Mouse (Mus musculus) cortical plate, adult 2 months (tissue): ENCODE data around the gene Crybg3. TPM values are rescaled to one million over a fixed set of nuclear protein-coding genes. Genes with fewer than 3 reads are reported as not detected.

Experiments
- H3K27ac ChIP-seq: fragments of 200-500 bp; 2 replicates; pipeline ENCODE4 v1.5.1; 2012; ENCODE audit warnings: low read length, control low read depth, inconsistent platforms; ENCODE audit not compliant: insufficient read depth
- H3K4me1 ChIP-seq: fragments of 200-500 bp; 2 replicates; pipeline ENCODE4 v1.6.1; 2011; ENCODE audit warnings: low read length; ENCODE audit not compliant: control insufficient read depth, insufficient read depth
- H3K4me3 ChIP-seq: fragments of 200-500 bp; 2 replicates; pipeline ENCODE4 v1.5.1; 2011; ENCODE audit warnings: mild to moderate bottlenecking, low read length, control low read depth; ENCODE audit not compliant: insufficient read depth
- CTCF ChIP-seq: fragments of 200-500 bp; IDR thresholded peaks from 2 replicates; pipeline ENCODE4 v1.5.1; 2011; ENCODE audit warnings: mild to moderate bottlenecking, control low read depth, low read length; ENCODE audit not compliant: insufficient read depth; ENCODE audit errors: extremely low read depth
- POLR2A ChIP-seq: fragments of 200-500 bp; IDR thresholded peaks from 2 replicates; pipeline ENCODE4 v1.6.1; 2011; ENCODE audit warnings: mild to moderate bottlenecking, low read length, control low read depth; ENCODE audit not compliant: insufficient read depth; ENCODE audit errors: extremely low read depth
- polyA plus RNA-seq: library from polyadenylated mRNA; depleted of rRNA; stranded (reverse); fragments of >200 nt; gene quantifications from 2 replicates; pipeline ENCODE4 v1.2.3, GENCODE M21; 2012

The Crybg3 gene
- polyA plus RNA-seq, 1 experiment, result 4.0 TPM

GRCm38 (mm10) chr16:59564025-59564424, 36.8 kb downstream of the Crybg3 start:
- H3K4me3 ChIP-seq, result no peak overlapping the region
- H3K4me1 ChIP-seq, result no peaks in the 10 kb centered on the region
- no peak overlapping the region for H3K27ac ChIP-seq
- TF ChIP-seq CTCF (no peak), POLR2A (no peak)

DNA sequence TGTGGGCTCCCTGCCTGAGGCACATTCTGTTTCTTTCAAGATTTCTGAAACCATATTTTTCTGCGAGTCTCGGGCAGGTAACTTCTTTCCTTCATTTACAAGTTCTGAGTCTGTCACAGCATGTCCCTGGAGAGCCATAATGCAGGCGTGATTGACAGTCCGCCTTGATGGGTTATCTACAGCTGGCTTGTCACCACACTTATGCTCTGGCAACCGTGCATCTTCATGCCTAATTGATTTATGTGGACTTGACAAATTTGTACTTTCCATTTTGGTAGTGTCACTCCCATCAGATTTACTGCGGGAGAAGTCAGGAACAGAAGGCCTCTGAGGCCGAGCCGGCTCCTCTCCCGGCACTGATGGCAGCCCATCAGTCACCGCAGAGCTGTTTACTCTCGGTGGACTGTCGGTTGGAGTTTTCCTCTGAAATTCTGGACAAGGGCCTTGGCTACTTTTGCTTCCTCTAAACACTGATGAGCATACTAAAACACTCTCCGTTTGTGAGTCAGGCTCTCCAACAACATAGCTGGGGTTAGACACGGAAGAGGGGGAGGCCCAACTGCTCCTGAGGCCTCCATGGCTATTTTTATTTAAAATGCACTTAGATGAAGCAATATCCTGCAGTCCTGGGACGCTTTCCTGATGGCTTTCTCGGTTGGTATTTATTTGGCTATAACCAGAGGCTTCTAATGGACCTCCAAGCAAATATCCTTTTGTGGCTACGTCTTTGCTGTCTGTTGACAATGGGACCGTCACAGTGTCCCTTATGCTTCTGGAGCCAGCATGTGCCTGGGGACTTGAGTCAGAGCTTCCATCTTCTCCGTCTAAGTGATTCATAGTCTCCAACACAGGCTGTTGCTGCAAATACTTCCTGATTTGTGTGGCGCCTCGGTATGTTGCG, 41.2 kb downstream of the Crybg3 start:
- Histone ChIP-seq H3K27ac (no peak overlapping the region), H3K4me3 (no peak overlapping the region), H3K4me1 (no peaks in the 10 kb centered on the region)
- TF ChIP-seq POLR2A (no peak), CTCF (no peak)

GRCm38 (mm10) chr16:59558916-59559299, 41.9 kb downstream of the Crybg3 start:
- TF ChIP-seq POLR2A, result no peak
- no peak for TF ChIP-seq CTCF
- H3K4me3 ChIP-seq, result no peak overlapping the region
- no peaks in the 10 kb centered on the region for H3K4me1 ChIP-seq
- H3K27ac ChIP-seq, result no peak overlapping the region

- TF ChIP-seq CTCF, result no peak
- no peak for TF ChIP-seq POLR2A
- H3K4me3 ChIP-seq, result no peak overlapping the region
- H3K27ac ChIP-seq, result no peak overlapping the region
- H3K4me1 ChIP-seq, result no peaks in the 10 kb centered on the region
Observed at GRCm38 (mm10) chr16:59553490-59554161, 47.2 kb downstream of the Crybg3 start.

GRCm38 (mm10) chr16:59551507-59551906, 49.3 kb downstream of the Crybg3 start:
- peaks cover 6% of the 10 kb centered on the region for H3K4me1 ChIP-seq
- TF ChIP-seq CTCF (no peak), POLR2A (no peak)
- no peak overlapping the region for H3K4me3 ChIP-seq
- no peak overlapping the region for H3K27ac ChIP-seq

DNA sequence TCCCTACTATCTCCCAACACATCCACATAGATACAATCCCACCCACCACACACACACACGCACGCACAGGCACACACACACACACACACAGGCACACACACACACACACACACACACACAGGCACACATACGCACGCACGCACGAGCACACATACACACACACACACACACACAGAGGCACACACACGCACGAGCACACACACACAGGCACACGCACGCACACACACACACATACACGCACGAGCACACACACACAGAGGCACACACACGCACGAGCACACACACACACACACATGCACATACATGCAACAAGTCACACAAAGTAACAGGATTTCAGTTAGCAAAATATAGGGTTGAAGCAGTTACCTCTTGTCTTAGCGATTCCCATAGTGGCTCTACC, 51.1 kb downstream of the Crybg3 start:
- Histone ChIP-seq H3K4me3 (no peak overlapping the region), H3K27ac (no peak overlapping the region), H3K4me1 (peaks cover 6% of the 10 kb centered on the region)
- TF ChIP-seq POLR2A, result no peak
- TF ChIP-seq CTCF, result no peak

DNA sequence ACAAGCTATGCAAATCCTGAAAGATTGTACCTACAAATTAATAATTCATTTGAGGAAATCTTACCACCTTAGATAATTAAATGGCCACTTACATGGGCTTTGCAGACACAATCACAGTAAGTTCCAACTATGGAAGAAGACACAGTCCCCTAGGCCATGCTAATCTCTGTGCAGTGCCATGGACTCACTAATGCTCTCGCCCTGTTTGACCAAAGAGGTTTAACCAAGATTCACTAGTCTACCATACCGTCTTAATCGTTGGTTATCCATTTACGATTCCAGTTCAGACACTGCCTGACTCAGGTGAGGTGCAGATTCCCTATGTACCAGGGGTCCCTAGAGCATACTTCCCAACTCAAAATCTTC, 52.2 kb downstream of the Crybg3 start:
- H3K4me1 ChIP-seq, result peaks cover 6% of the 10 kb centered on the region
- no peak overlapping the region for H3K27ac ChIP-seq
- no peak for TF ChIP-seq CTCF
- no peak for TF ChIP-seq POLR2A
- H3K4me3 ChIP-seq, result no peak overlapping the region

GRCm38 (mm10) chr16:59547887-59548581, 52.7 kb downstream of the Crybg3 start:
- peaks cover 6% of the 10 kb centered on the region for H3K4me1 ChIP-seq
- no peak for TF ChIP-seq POLR2A
- TF ChIP-seq CTCF, result no peak
- H3K27ac ChIP-seq, result peak overlapping the region; percentile 45; the same call in 1 of the 2 replicates
- H3K4me3 ChIP-seq, result no peak overlapping the region

- no peak for TF ChIP-seq POLR2A
- TF ChIP-seq CTCF, result no peak
- H3K4me1 ChIP-seq, result peaks cover 6% of the 10 kb centered on the region
- no peak overlapping the region for H3K4me3 ChIP-seq
- no peak overlapping the region for H3K27ac ChIP-seq
Observed at GRCm38 (mm10) chr16:59547466-59547865, 53.3 kb downstream of the Crybg3 start.

DNA sequence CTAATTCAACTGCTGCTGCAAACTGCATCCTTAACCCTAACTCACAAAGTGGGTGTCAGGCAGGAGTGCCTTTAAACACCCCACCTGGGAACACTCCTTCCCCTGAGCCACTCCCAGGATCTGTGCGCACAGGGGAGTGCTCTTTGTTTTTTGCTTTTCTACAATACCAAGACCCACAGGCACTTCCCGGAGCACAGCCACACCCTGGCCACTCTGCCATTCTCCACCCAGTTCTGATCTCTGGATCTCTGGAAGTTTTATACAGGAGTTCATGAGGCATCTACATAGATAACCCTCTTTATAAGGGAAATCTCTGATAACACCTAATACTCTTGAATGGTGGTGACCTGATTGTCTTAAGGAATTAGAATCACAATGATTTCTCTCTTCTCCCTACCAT, 55.4 kb downstream of the Crybg3 start:
- TF ChIP-seq CTCF (no peak), POLR2A (no peak)
- peaks cover 6% of the 10 kb centered on the region for H3K4me1 ChIP-seq
- H3K27ac ChIP-seq, result no peak overlapping the region
- H3K4me3 ChIP-seq, result no peak overlapping the region
